Mouse (Mus musculus) kidney, postnatal 0 days (tissue): ENCODE measurements at regions not wholly inside any gene's neighbourhood (a gene's known extent, or its start where the extent isn't known, plus 50 kb on each side); places are given as distances from the start of the nearest gene placed in this dataset.
A peak's percentile ranks its signal among the peaks of the same experiment; 100 is the strongest.

Experiments used
- ATAC-seq: fragments of 200-750 bp; cut with Nextera tagmentation; replicated peaks from 2 replicates; pipeline ENCODE4 v1.8.0; 2017; ENCODE audit warnings: low read depth, moderate number of reproducible peaks, moderate TSS enrichment, moderate library complexity; ENCODE audit not compliant: low FRiP score
- DNase-seq: peaks from one replicate; pipeline ENCODE4 v3.0.0-alpha.2; 2016; ENCODE audit warnings: low spot score
- H3K27ac ChIP-seq: fragments of 300-500 bp; sonication (generic); 2 replicates; pipeline ENCODE4 v1.5.1; 2014; ENCODE audit warnings: mild to moderate bottlenecking
- H3K27me3 ChIP-seq: fragments of 300-500 bp; sonication (generic); 2 replicates; pipeline ENCODE4 v1.6.1; 2014; ENCODE audit warnings: low read length, mixed read lengths; ENCODE audit not compliant: insufficient read depth
- H3K36me3 ChIP-seq: fragments of 300-500 bp; sonication (generic); 2 replicates; pipeline ENCODE4 v1.6.1; 2014; ENCODE audit warnings: low read length, mixed read lengths; ENCODE audit not compliant: insufficient read depth
- H3K4me1 ChIP-seq: fragments of 300-500 bp; sonication (generic); replicated peaks from 2 replicates; pipeline ENCODE4 v1.6.1; 2014; ENCODE audit warnings: antibody characterized with exemption, low read length, mixed read lengths; ENCODE audit not compliant: insufficient read depth
- H3K4me2 ChIP-seq: fragments of 300-500 bp; sonication (generic); 2 replicates; pipeline ENCODE4 v1.6.1; 2014; ENCODE audit warnings: mild to moderate bottlenecking, low read length, moderate library complexity, mixed read lengths
- H3K4me3 ChIP-seq: fragments of 300-500 bp; sonication (generic); replicated peaks from 2 replicates; pipeline ENCODE4 v1.5.1; 2014; ENCODE audit warnings: low read depth, low read length
- H3K9ac ChIP-seq: fragments of 300-500 bp; sonication (generic); 2 replicates; pipeline ENCODE4 v1.6.1; 2014; ENCODE audit warnings: low read depth, low read length
- H3K9me3 ChIP-seq: fragments of 300-500 bp; sonication (generic); replicated peaks from 2 replicates; pipeline ENCODE4 v1.6.1; 2016; ENCODE audit warnings: low read length, inconsistent platforms, mixed read lengths
- CTCF ChIP-seq: IDR thresholded peaks from 2 replicates; pipeline ENCODE4 v1.5.1; 2016; ENCODE audit warnings: antibody characterized with exemption, low read depth, mild to moderate bottlenecking, moderate library complexity
- WGBS: fragments of 180-500 bp; shearing (Covaris S2); extraction: QIAGEN DNeasy Blood & Tissue Kit; methylation state at CpG from one replicate; pipeline ENCODE4 v1.1.7; 2014; 5-methylcytosine and 5-hydroxymethylcytosine counted together

GRCm38 (mm10) chr3:52702962-52703361, 314.1 kb downstream of the Cog6 start:
- DNase-seq (no peak), ATAC-seq (no peak)
- Histone ChIP-seq H3K36me3 (no peaks in the 10 kb centered on the region), H3K9ac (no peak overlapping the region), H3K4me2 (no peak overlapping the region), H3K27ac (no peak overlapping the region), H3K4me3 (no peak overlapping the region), H3K9me3 (no peaks in the 10 kb centered on the region), H3K27me3 (no peaks in the 10 kb centered on the region), H3K4me1 (no peaks in the 10 kb centered on the region)
- TF ChIP-seq CTCF: no peak
- 81% methylated on average over 4 of the region's 4 CpGs for WGBS

- WGBS: 89% methylated on average over 3 of the region's 3 CpGs
Observed at GRCm38 (mm10) chr3:52701601-52702000, 315.4 kb downstream of the Cog6 start.

GRCm38 (mm10) chr3:52693813-52694212, 323.2 kb downstream of the Cog6 start:
- Histone ChIP-seq H3K27me3 (no peaks in the 10 kb centered on the region), H3K27ac (no peak overlapping the region), H3K9ac (no peak overlapping the region), H3K9me3 (no peaks in the 10 kb centered on the region), H3K36me3 (no peaks in the 10 kb centered on the region), H3K4me3 (no peak overlapping the region), H3K4me1 (no peaks in the 10 kb centered on the region), H3K4me2 (no peak overlapping the region)
- ATAC-seq (no peak), DNase-seq (peak; percentile 18)
- WGBS: 71% methylated on average over 2 of the region's 2 CpGs
- no peak for TF ChIP-seq CTCF

More at GRCm38 (mm10) chr3:52701601-52702000, 315.4 kb downstream of the Cog6 start:
- H3K27ac ChIP-seq: no peak overlapping the region
- H3K4me1 ChIP-seq: no peaks in the 10 kb centered on the region
- no peaks in the 10 kb centered on the region for H3K27me3 ChIP-seq
- H3K4me3 ChIP-seq: no peak overlapping the region
- ATAC-seq (no peak), DNase-seq (no peak)
- H3K9me3 ChIP-seq: no peaks in the 10 kb centered on the region
- no peak for TF ChIP-seq CTCF
- H3K4me2 ChIP-seq: no peak overlapping the region
- no peaks in the 10 kb centered on the region for H3K36me3 ChIP-seq
- H3K9ac ChIP-seq: no peak overlapping the region

- H3K9ac ChIP-seq: no peak overlapping the region
- H3K4me1 ChIP-seq: no peaks in the 10 kb centered on the region
- no peak overlapping the region for H3K4me2 ChIP-seq
- WGBS: 32% methylated on average over 9 of the region's 9 CpGs
- H3K36me3 ChIP-seq: no peaks in the 10 kb centered on the region
- no peaks in the 10 kb centered on the region for H3K9me3 ChIP-seq
- no peak for TF ChIP-seq CTCF
- DNase-seq (peak; percentile 74), ATAC-seq (no peak)
- no peaks in the 10 kb centered on the region for H3K27me3 ChIP-seq
- H3K4me3 ChIP-seq: no peak overlapping the region
- H3K27ac ChIP-seq: no peak overlapping the region
Observed at GRCm38 (mm10) chr3:52685434-52686181, 331.4 kb downstream of the Cog6 start.

GRCm38 (mm10) chr3:52680824-52681388, 336.1 kb downstream of the Cog6 start:
- H3K4me1 ChIP-seq: no peaks in the 10 kb centered on the region
- H3K27me3 ChIP-seq: no peaks in the 10 kb centered on the region
- H3K36me3 ChIP-seq: no peaks in the 10 kb centered on the region
- H3K9ac ChIP-seq: no peak overlapping the region
- H3K4me2 ChIP-seq: no peak overlapping the region
- H3K9me3 ChIP-seq: no peaks in the 10 kb centered on the region
- H3K4me3 ChIP-seq: no peak overlapping the region
- WGBS: 80% methylated on average over 3 of the region's 3 CpGs
- ATAC-seq: no peak
- no peak for DNase-seq
- no peak for TF ChIP-seq CTCF
- H3K27ac ChIP-seq: no peak overlapping the region

GRCm38 (mm10) chr3:52676886-52677670, 340.0 kb downstream of the Cog6 start:
- Histone ChIP-seq H3K4me2 (no peak overlapping the region), H3K9ac (no peak overlapping the region), H3K4me1 (no peaks in the 10 kb centered on the region), H3K36me3 (no peaks in the 10 kb centered on the region), H3K4me3 (no peak overlapping the region), H3K27ac (no peak overlapping the region), H3K27me3 (no peaks in the 10 kb centered on the region), H3K9me3 (no peaks in the 10 kb centered on the region)
- ATAC-seq (no peak), DNase-seq (no peak)
- 76% methylated on average over 14 of the region's 14 CpGs for whole genome bisulfite sequencing
- TF ChIP-seq CTCF: no peak
